Mouse (Mus musculus) lung, postnatal 14 days (tissue): ENCODE results near the gene Psors1c2.
A peak's percentile ranks its signal among the peaks of the same experiment; 100 is the strongest.

Experiments
- DNase-seq: peaks from one replicate; pipeline ENCODE4 v3.0.0; 2021

Psors1c2 gene

DNA sequence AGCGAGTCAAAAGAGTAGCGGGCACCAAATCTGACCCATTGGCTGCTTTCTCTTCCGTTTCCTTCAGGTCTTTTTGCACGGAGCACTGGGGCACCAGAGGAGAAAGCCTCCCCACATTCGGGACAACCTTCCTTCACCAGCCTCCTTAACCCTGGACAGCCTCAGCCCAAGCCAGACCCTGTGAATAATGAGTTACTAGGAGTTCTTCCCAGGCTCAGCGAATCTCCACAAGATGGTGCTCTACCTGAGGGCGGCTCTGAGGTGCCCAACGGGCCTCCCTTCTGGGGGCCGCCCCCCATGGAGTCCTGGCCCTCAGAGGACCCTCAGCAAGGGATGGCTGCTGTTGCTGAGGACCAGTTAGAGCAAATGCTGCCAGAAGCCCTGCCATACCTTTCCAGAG is 34.8 kb downstream of the Psors1c2 start:
- DNase-seq, result no peak

DNA sequence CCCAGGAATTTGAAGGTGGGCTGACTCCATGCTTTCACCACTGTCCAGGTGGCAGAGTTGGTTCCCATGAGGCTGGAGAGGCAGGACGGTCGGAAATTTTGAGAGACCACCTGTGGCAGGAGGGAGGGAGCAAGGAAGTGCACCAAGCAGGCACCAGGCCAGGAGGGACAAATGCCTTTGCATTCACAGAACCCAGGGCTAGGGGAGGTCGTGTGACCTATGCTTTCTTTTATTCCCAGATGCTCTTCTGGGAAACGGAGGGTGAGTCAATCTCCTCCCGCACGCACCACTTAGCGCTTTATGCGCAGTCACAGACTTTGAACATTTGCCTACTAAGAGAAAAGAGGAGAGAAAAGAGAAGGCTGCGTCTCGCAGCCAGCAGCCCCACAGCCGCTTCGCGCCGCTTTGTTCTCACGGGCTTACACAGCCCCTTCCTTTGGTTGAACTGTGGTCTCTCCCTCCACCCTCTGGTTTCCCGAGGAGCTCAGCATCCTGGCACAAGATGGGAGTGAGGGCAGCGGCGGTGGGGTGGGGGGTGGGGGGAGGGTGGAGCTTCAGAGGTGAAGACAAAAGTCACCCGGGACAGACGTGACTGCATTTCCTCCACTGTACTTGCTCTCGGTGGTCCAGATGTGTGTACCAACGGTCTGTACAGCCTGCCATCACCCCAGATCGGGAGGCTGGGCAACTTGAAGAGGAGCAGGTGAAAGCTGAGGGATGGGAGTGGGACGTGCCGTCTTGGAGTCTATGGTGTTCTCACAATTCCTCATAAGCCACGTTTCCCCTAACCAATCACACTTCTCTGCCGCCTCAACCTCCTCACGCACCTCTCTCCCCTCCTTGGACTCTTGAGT is 36.3 kb downstream of the Psors1c2 start:
- no peak for DNase-seq

DNA sequence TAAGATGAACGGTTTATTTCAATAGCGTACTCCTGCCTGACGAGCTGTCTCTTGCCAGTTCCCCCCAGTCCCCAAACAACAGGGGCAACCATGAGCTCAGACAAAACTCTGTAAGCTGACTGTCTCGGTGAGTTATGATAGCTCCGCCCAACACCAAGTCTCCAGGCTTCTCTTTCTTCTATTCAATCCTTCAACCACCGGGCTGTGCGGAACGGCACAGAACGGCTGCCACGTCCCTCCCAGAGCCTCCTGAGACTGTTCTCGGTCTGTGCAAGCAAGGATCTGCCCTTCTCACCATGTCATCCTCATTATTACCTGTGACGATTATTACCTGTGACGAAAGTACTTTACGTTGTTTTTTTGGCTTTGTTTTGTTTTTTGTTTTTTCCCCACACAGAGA is 37.8 kb downstream of the Psors1c2 start:
- no peak for DNase-seq

DNA sequence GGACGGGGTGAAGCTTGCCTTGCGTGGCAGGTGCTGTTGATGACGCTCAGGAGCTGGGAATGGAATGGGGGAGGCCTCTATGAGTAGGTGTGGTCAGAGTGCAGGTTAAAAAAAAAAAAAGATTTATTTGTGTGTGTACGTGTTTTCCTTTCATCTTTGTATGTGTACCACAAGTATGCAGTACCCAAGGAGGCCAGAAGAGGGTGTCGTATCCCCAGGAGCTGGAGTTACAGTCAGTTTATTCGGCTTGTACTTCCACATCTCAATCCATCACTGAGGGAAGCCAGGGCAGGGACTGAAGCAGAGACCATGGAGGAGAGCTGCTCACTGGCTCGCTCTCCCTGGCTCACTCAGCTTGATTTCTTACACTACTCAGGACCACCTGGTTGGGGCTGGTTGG is 38.5 kb downstream of the Psors1c2 start:
- no peak for DNase-seq

DNA sequence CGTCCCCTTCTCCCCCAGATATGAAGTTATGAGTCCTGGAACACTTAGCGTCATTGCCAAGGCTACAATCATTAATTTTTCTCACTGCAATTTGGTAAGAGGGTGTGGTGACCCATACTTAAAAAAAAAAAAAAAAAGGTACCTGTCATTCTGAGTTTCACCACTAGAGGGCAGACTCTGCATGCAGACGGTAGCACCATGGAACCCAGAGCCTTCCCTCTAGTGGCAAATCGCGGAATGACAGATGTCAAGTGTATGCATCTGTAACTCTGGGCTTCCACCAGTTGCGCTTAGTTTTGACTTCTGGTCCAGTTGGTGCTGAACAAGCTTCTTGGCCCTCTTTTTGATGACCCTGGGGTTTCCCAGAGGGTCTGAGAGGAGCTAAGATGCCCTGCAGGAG is 45.2 kb downstream of the Psors1c2 start:
- DNase-seq, result peak; percentile 91

DNA sequence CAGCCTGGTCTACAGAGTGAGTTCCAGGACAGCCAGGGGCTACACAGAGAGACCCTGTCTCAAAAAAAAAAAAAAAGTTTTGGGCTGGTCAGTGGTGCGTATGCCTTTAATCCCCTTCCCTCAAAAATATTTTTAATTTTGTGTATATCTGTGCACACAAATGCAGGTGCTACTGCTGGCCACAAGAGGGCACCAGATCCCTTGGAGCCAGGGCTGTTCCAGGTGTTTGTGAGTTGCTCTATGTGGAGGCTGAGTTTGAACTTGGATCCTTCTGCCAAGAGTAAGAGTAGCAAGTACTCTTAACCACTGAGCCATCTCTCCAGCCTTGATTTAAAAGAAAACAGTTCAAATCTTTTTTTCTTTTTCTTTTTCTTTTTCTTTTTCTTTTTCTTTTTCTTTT is 49.9 kb downstream of the Psors1c2 start:
- no peak for DNase-seq
